Mouse (Mus musculus) large intestine, adult 2 months (tissue): ENCODE measurements at regions not wholly inside any gene's neighbourhood (a gene's known extent, or its start where the extent isn't known, plus 50 kb on each side); places are given as distances from the start of the nearest gene placed in this dataset.

Source experiments
- DNase-seq: peaks from one replicate; pipeline ENCODE4 v3.0.0-alpha.2; 2012; ENCODE audit warnings: low read depth, low spot score
- WGBS: fragments of 180-500 bp; shearing (Covaris S2); methylation state at CpG from one replicate; pipeline ENCODE4 v1.1.7; 2018; 5-methylcytosine and 5-hydroxymethylcytosine counted together

- WGBS = 90% methylated on average over 2 of the region's 2 CpGs
- no peak for DNase-seq
Observed at GRCm38 (mm10) chr12:15961834-15962233, 145.1 kb upstream of the Trib2 start.

- DNase-seq = no peak
- WGBS = 71% methylated on average over 8 of the region's 8 CpGs
Observed at GRCm38 (mm10) chr12:15937443-15938237, 120.9 kb upstream of the Trib2 start.

- WGBS = 88% methylated on average over 4 of the region's 4 CpGs
- DNase-seq = no peak
Observed at GRCm38 (mm10) chr12:15932067-15932466, 115.3 kb upstream of the Trib2 start.

GRCm38 (mm10) chr12:15931535-15931934 is 114.8 kb upstream of the Trib2 start:
- WGBS = 94% methylated on average over 4 of the region's 4 CpGs
- no peak for DNase-seq

- DNase-seq = no peak
- WGBS = 92% methylated on average over 3 of the region's 3 CpGs
Observed at GRCm38 (mm10) chr12:15930155-15930554, 113.4 kb upstream of the Trib2 start.

- 25% methylated on average over 1 of the region's 1 CpGs for WGBS
Observed at GRCm38 (mm10) chr12:15929541-15929940, 112.8 kb upstream of the Trib2 start.

GRCm38 (mm10) chr12:15918291-15918690 is 101.6 kb upstream of the Trib2 start:
- WGBS = 67% methylated on average over 1 of the region's 1 CpGs
- no peak for DNase-seq

More at GRCm38 (mm10) chr12:15929541-15929940, 112.8 kb upstream of the Trib2 start:
- no peak for DNase-seq

- WGBS = 62% methylated on average over 1 of the region's 1 CpGs
- DNase-seq = no peak
Observed at GRCm38 (mm10) chr12:15912959-15913358, 96.2 kb upstream of the Trib2 start.

- WGBS = 79% methylated on average over 3 of the region's 3 CpGs
- DNase-seq = no peak
Observed at GRCm38 (mm10) chr12:15912491-15912890, 95.8 kb upstream of the Trib2 start.

- WGBS = 88% methylated on average over 1 of the region's 1 CpGs
Observed at GRCm38 (mm10) chr12:15911254-15911991, 94.7 kb upstream of the Trib2 start.

GRCm38 (mm10) chr12:15897539-15897938 is 80.8 kb upstream of the Trib2 start:
- no peak for DNase-seq
- WGBS = 73% methylated on average over 2 of the region's 2 CpGs

More at GRCm38 (mm10) chr12:15911254-15911991, 94.7 kb upstream of the Trib2 start:
- no peak for DNase-seq

- WGBS = 74% methylated on average over 3 of the region's 3 CpGs
- no peak for DNase-seq
Observed at GRCm38 (mm10) chr12:15896511-15896910, 79.8 kb upstream of the Trib2 start.

- no peak for DNase-seq
- WGBS = 47% methylated on average over 2 of the region's 2 CpGs
Observed at GRCm38 (mm10) chr12:15895215-15895614, 78.5 kb upstream of the Trib2 start.

- no peak for DNase-seq
- 57% methylated on average over 1 of the region's 1 CpGs for WGBS
Observed at GRCm38 (mm10) chr12:15890591-15890990, 73.9 kb upstream of the Trib2 start.

- DNase-seq = no peak
- 77% methylated on average over 7 of the region's 7 CpGs for WGBS
Observed at GRCm38 (mm10) chr12:15879907-15880430, 63.2 kb upstream of the Trib2 start.
